Comparison of ENCODE assay signal across 14 mouse cellular contexts in genomic region chr7:129293211-129293610, GRCm38 (mm10). TPM values are rescaled to one million over a fixed set of nuclear protein-coding genes. Genes with fewer than 3 reads are reported as not detected.
DNase-seq lines count a peak whose midpoint lies in the region; ATAC-seq and TF ChIP-seq lines count a peak whose summit lies in the region.
"Had no signal": no experiment of that assay in that cellular context is flagged by ENCODE, and none has a peak within 500 bp of the region (broad histone marks: within the 10 kb centered on the region; RNA-seq: fewer than 3 reads in every experiment).

No protein-coding gene starts in this region.

- H3K79me2 ChIP-seq in heart, adult 2 months (replicated peaks; ENCODE audit: control insufficient read depth, insufficient read depth, low read length): no peaks in the 10 kb centered on the region
- no peaks in the 10 kb centered on the region for H3K79me2 ChIP-seq in CH12.LX (replicated peaks; ENCODE audit: control insufficient read depth, extremely low read depth, insufficient read depth, poor library complexity, severe bottlenecking)

- no peak for DNase-seq in heart, adult 2 months
- peak; percentile 26 for DNase-seq in limb, embryonic 11.5 days (ENCODE audit: low spot score)
- DNase-seq in limb, embryonic 10.5 days (ENCODE audit: low spot score): no peak
- DNase-seq in CH12.LX (ENCODE audit: extremely low read depth) (peak; percentile 13), ZHBTc4 (ENCODE audit: low read depth, low spot score) (peak; percentile 40)
- DNase-seq in thymus, postnatal 10 days (ENCODE audit: low spot score in 2 of 2): no peak
- no peak for DNase-seq in hindbrain, embryonic 11.5 days (ENCODE audit: low spot score)
- DNase-seq: cerebellum, postnatal 25 days; right cerebral cortex, postnatal 4 days had no signal

- TF ChIP-seq CTCF in heart, adult 2 months (IDR thresholded peaks at IDR 0.05): peak; percentile 35
- peak in 1 of 2 experiments; percentile 61; a peak in 2 of 4 replicates for TF ChIP-seq CTCF in CH12.LX (conservative IDR thresholded peaks at IDR 0.05 in 1 of 2, IDR thresholded peaks at IDR 0.05 in 1 of 2; ENCODE audit: low read depth in 2 of 2, low read length in 2 of 2)

- H3K27me3 ChIP-seq in heart, adult 2 months (ENCODE audit: control insufficient read depth, insufficient read depth, low read length): no peaks in the 10 kb centered on the region
- H3K27me3 ChIP-seq in heart, embryonic 12.5 days (replicated peaks): no peaks in the 10 kb centered on the region
- no peaks in the 10 kb centered on the region for H3K27me3 ChIP-seq in limb, embryonic 11.5 days (ENCODE audit: control insufficient read depth, insufficient read depth, low read length)
- no peaks in the 10 kb centered on the region for H3K27me3 ChIP-seq in limb, embryonic 10.5 days (ENCODE audit: low read depth, poor library complexity, severe bottlenecking)
- H3K27me3 ChIP-seq in CH12.LX (replicated peaks): peaks cover 88% of the 10 kb centered on the region
- no peaks in the 10 kb centered on the region for H3K27me3 ChIP-seq in hindbrain, embryonic 11.5 days (ENCODE audit: control insufficient read depth, insufficient read depth, low read length)

- no peak overlapping the region for H3K27ac ChIP-seq in heart, adult 2 months
- H3K27ac ChIP-seq in heart, embryonic 12.5 days (ENCODE audit: poor library complexity, severe bottlenecking): no peak overlapping the region
- H3K27ac ChIP-seq in limb, embryonic 11.5 days (replicated peaks; ENCODE audit: low read depth, low read length): no peak overlapping the region
- H3K27ac ChIP-seq in limb, embryonic 10.5 days: no peak overlapping the region
- no peak overlapping the region for H3K27ac ChIP-seq in CH12.LX (ENCODE audit: insufficient read depth, low read depth)
- H3K27ac ChIP-seq in hindbrain, embryonic 11.5 days (ENCODE audit: low read depth, low read length): no peak overlapping the region
- H3K27ac ChIP-seq: heart, embryonic 10.5 days; hindbrain, embryonic 13.5 days; macrophage had no signal

- peak; percentile 32 for TF ChIP-seq RAD21 in CH12.LX (IDR thresholded peaks at IDR 0.05; ENCODE audit: low read depth, low read length)

- dilution Hi-C loops in CH12.LX (cut with MboI; ENCODE audit: extremely low pct_ligation_motif_present, extremely low pct_unique_long_range_greater_than_20kb, low sequenced_read_pairs): no loop called here

- no peaks in the 10 kb centered on the region for H3K9me3 ChIP-seq in heart, embryonic 12.5 days (replicated peaks)
- H3K9me3 ChIP-seq in limb, embryonic 11.5 days (ENCODE audit: control insufficient read depth, low read length): no peaks in the 10 kb centered on the region
- no peaks in the 10 kb centered on the region for H3K9me3 ChIP-seq in limb, embryonic 10.5 days (replicated peaks)
- no peaks in the 10 kb centered on the region for H3K9me3 ChIP-seq in CH12.LX (replicated peaks; ENCODE audit: low read length)
- no peaks in the 10 kb centered on the region for H3K9me3 ChIP-seq in hindbrain, embryonic 11.5 days (ENCODE audit: control insufficient read depth, low read length)
- H3K9me3 ChIP-seq: heart, embryonic 10.5 days; hindbrain, embryonic 13.5 days had no signal

- H3K9ac ChIP-seq in heart, adult 2 months (ENCODE audit: low read depth, low read length): no peak overlapping the region
- H3K9ac ChIP-seq in heart, embryonic 12.5 days: no peak overlapping the region
- H3K9ac ChIP-seq in limb, embryonic 11.5 days (ENCODE audit: low read length): no peak overlapping the region
- no peak overlapping the region for H3K9ac ChIP-seq in CH12.LX (ENCODE audit: insufficient read depth, low read depth)
- no peak overlapping the region for H3K9ac ChIP-seq in hindbrain, embryonic 11.5 days (ENCODE audit: low read depth, low read length)
- H3K9ac ChIP-seq: hindbrain, embryonic 13.5 days had no signal

- H3K4me3 ChIP-seq in heart, adult 2 months: no peak overlapping the region
- no peak overlapping the region for H3K4me3 ChIP-seq in heart, embryonic 12.5 days
- no peak overlapping the region for H3K4me3 ChIP-seq in limb, embryonic 11.5 days (ENCODE audit: low read depth, low read length)
- H3K4me3 ChIP-seq in limb, embryonic 10.5 days: no peak overlapping the region
- H3K4me3 ChIP-seq in CH12.LX (replicated peaks in 1 of 3; ENCODE audit: low read depth in 2 of 3, low read length in 2 of 3, poor library complexity in 1 of 3): no peak overlapping the region
- no peak overlapping the region for H3K4me3 ChIP-seq in hindbrain, embryonic 11.5 days (ENCODE audit: low read depth, low read length)
- H3K4me3 ChIP-seq: erythroblast, embryonic 14.5 days; heart, embryonic 10.5 days; hindbrain, embryonic 13.5 days had no signal

- H3K4me2 ChIP-seq in heart, embryonic 12.5 days: no peak overlapping the region
- no peak overlapping the region for H3K4me2 ChIP-seq in limb, embryonic 11.5 days (ENCODE audit: low read depth, severe bottlenecking)
- H3K4me2 ChIP-seq in CH12.LX (ENCODE audit: insufficient read depth, low read depth, poor library complexity, severe bottlenecking): peak overlapping the region; percentile 17; the same call in 1 of the 2 replicates
- no peak overlapping the region for H3K4me2 ChIP-seq in hindbrain, embryonic 11.5 days (replicated peaks; ENCODE audit: low read depth, low read length)
- H3K4me2 ChIP-seq: hindbrain, embryonic 13.5 days had no signal

- no peaks in the 10 kb centered on the region for H3K36me3 ChIP-seq in heart, adult 2 months (ENCODE audit: control insufficient read depth, insufficient read depth, low read length)
- no peaks in the 10 kb centered on the region for H3K36me3 ChIP-seq in heart, embryonic 12.5 days
- H3K36me3 ChIP-seq in limb, embryonic 11.5 days (ENCODE audit: control insufficient read depth, insufficient read depth, low read length): no peaks in the 10 kb centered on the region
- H3K36me3 ChIP-seq in limb, embryonic 10.5 days: no peaks in the 10 kb centered on the region
- no peaks in the 10 kb centered on the region for H3K36me3 ChIP-seq in CH12.LX (replicated peaks in 1 of 2; ENCODE audit: control insufficient read depth in 1 of 2, insufficient read depth in 1 of 2, low read length in 1 of 2)
- no peaks in the 10 kb centered on the region for H3K36me3 ChIP-seq in hindbrain, embryonic 11.5 days (ENCODE audit: control insufficient read depth, insufficient read depth, low read length)
- H3K36me3 ChIP-seq: heart, embryonic 10.5 days; hindbrain, embryonic 13.5 days had no signal

- 91% methylated on average over 1 of the region's 1 CpGs for WGBS in heart, adult 2 months
- WGBS in heart, embryonic 12.5 days: 91% methylated on average over 1 of the region's 1 CpGs
- 92% methylated on average over 1 of the region's 1 CpGs for WGBS in limb, embryonic 11.5 days
- WGBS in limb, embryonic 10.5 days: 79% methylated on average over 1 of the region's 1 CpGs
- whole genome bisulfite sequencing in hindbrain, embryonic 11.5 days: 73% methylated on average over 1 of the region's 1 CpGs

- intact Hi-C loops in heart, adult 2 months (cut with DNase I): no loop called here

- no peak for ATAC-seq in heart, embryonic 12.5 days (ENCODE audit: insufficient number of reproducible peaks, low FRiP score)
- no peak for ATAC-seq in limb, embryonic 11.5 days (ENCODE audit: insufficient number of reproducible peaks, low FRiP score, low TSS enrichment, low read depth)
- ATAC-seq in hindbrain, embryonic 11.5 days (ENCODE audit: low FRiP score): no peak

- no peak for TF ChIP-seq EP300 in heart, adult 2 months (IDR thresholded peaks at IDR 0.05; ENCODE audit: insufficient read depth, low read depth, low read length)
- no peak for TF ChIP-seq EP300 in CH12.LX (IDR thresholded peaks at IDR 0.05; ENCODE audit: low read length)

- TF ChIP-seq POLR2A in heart, adult 2 months (IDR thresholded peaks at IDR 0.05; ENCODE audit: insufficient read depth, low read depth, low read length): no peak
- TF ChIP-seq POLR2A in CH12.LX (IDR thresholded peaks at IDR 0.05; ENCODE audit: low read depth, low read length): no peak

- in situ Hi-C loops in CH12.LX (cut with MboI; ENCODE audit: low pct_ligation_motif_present, low pct_unique_long_range_greater_than_20kb, low sequenced_read_pairs): no loop called here

- no peaks in the 10 kb centered on the region for H3K4me1 ChIP-seq in heart, adult 2 months (ENCODE audit: control insufficient read depth, insufficient read depth, low read length)
- H3K4me1 ChIP-seq in heart, embryonic 12.5 days (replicated peaks): no peaks in the 10 kb centered on the region
- no peaks in the 10 kb centered on the region for H3K4me1 ChIP-seq in limb, embryonic 11.5 days (ENCODE audit: control insufficient read depth, insufficient read depth, low read length)
- H3K4me1 ChIP-seq in limb, embryonic 10.5 days: no peaks in the 10 kb centered on the region
- 0 out of 4 replicates have a peak, but pooled peaks cover 0 to 4% of the 10 kb centered on the region in 2 experiments for H3K4me1 ChIP-seq in CH12.LX (ENCODE audit: control insufficient read depth in 1 of 2, insufficient read depth in 2 of 2)
- H3K4me1 ChIP-seq in hindbrain, embryonic 11.5 days (replicated peaks; ENCODE audit: control insufficient read depth, insufficient read depth, low read length): no peaks in the 10 kb centered on the region
- H3K4me1 ChIP-seq: heart, embryonic 10.5 days had no signal

TF ChIP-seq in CH12.LX, 34 proteins besides CTCF, POLR2A, EP300 and RAD21:
- peak; percentile 55 for TF ChIP-seq SMC3 (IDR thresholded peaks at IDR 0.05; ENCODE audit: low read depth, low read length)
- TF ChIP-seq POLR2AphosphoS2 (IDR thresholded peaks at IDR 0.05; ENCODE audit: low read depth, low read length): no peak
TF ChIP-seq in CH12.LX: peak in this region for 1.

RNA-seq across cellular contexts. Expression of gene Plpp4, which starts 36.4 kb away (rescaled TPM):
- not detected for total RNA-seq in heart, adult 2 months (2021)
- polyA plus RNA-seq in heart, adult 2 months (2012; rRNA removed): 0.15 TPM in 1 of 2 replicates, not detected in the other
- 0.35 and 0.45 TPM in 2 replicates for polyA plus RNA-seq in heart, embryonic 12.5 days (2016; fragmentation: Nextera tagmentation; extraction: Ambion mirVana)
- polyA plus RNA-seq in limb, embryonic 11.5 days (2014; fragmentation: Nextera tagmentation; extraction: Ambion mirVana): 0.41 TPM in 1 of 2 replicates, not detected in the other
- not detected in 2 replicates for polyA plus RNA-seq in limb, embryonic 10.5 days (2016; fragmentation: Nextera tagmentation; extraction: Ambion mirVana)
- total RNA-seq in CH12.LX (2012; rRNA removed) (not detected in 2 replicates), CH12.LX (2014; rRNA removed) (not detected in 2 replicates)
- not detected in 2 replicates for polyA plus RNA-seq in CH12.LX (2012; ENCODE audit: insufficient read length, low read depth)
- 1.5 and 2.6 TPM in 2 replicates for polyA plus RNA-seq in hindbrain, embryonic 11.5 days (2014; fragmentation: Nextera tagmentation; extraction: Ambion mirVana)
- polyA plus RNA-seq: erythroblast, embryonic 14.5 days; macrophage had no signal

Comparison
In these comparisons a context has a peak if more than half of its experiments do, and no peak if none do; other contexts are left out.
1. DNase-seq: peak in limb, embryonic 11.5 days (single experiment), CH12.LX (single experiment) and ZHBTc4 (single experiment); none in heart, adult 2 months (0 of 2), limb, embryonic 10.5 days (single experiment), thymus, postnatal 10 days (0 of 2) and hindbrain, embryonic 11.5 days (single experiment).